ENCODE assay signal across 8 mouse cellular contexts in genomic region chr5:33819876-33820732, GRCm38 (mm10). TPM values are rescaled to one million over a fixed set of nuclear protein-coding genes. Genes with fewer than 3 reads are reported as not detected.
DNase-seq lines count a peak whose midpoint lies in the region; ATAC-seq and TF ChIP-seq lines count a peak whose summit lies in the region.

Nsd2 (plus strand) TSS chr5:33820725.

- TF ChIP-seq POLR2A in bone marrow, adult 2 months (IDR thresholded peaks at IDR 0.05; ENCODE audit: borderline replicate concordance, control insufficient read depth, low read depth, low read length) = peak; percentile 46; the same call in 1 of the 2 replicates

- no peaks in the 10 kb centered on the region for H3K36me3 ChIP-seq in embryonic facial prominence, embryonic 15.5 days
- peaks cover 9% of the 10 kb centered on the region; the same call in 1 of the 2 replicates for H3K36me3 ChIP-seq in kidney, embryonic 15.5 days

- peak within 1 kb of the TSS; percentile 94 for H3K9ac ChIP-seq in embryonic facial prominence, embryonic 15.5 days
- H3K9ac ChIP-seq in kidney, embryonic 15.5 days = peak within 1 kb of the TSS; percentile 98

- DNase-seq in 416B (ENCODE audit: low read depth) = peak; percentile 78
- peak; percentile 85 to 86 for DNase-seq in heart, adult 9 months (ENCODE audit: low spot score in 2 of 2)
- DNase-seq in liver = peak; percentile 87
- DNase-seq in spleen, postnatal 4 days (ENCODE audit: low spot score in 2 of 2) = peak; percentile 85 to 92

- H3K27ac ChIP-seq in bone marrow, adult 2 months (ENCODE audit: control insufficient read depth, insufficient read depth, low read depth, low read length, poor library complexity) = peak within 1 kb of the TSS; percentile 91
- peak within 1 kb of the TSS; percentile 94 for H3K27ac ChIP-seq in embryonic facial prominence, embryonic 15.5 days (replicated peaks)
- H3K27ac ChIP-seq in kidney, embryonic 15.5 days = peak within 1 kb of the TSS; percentile 98

- H3K4me1 ChIP-seq in bone marrow, adult 2 months (ENCODE audit: control insufficient read depth, insufficient read depth, low read length) = peaks cover 1% of the 10 kb centered on the region; the same call in 1 of the 2 replicates
- peaks cover 24% of the 10 kb centered on the region for H3K4me1 ChIP-seq in embryonic facial prominence, embryonic 15.5 days
- peaks cover 37% of the 10 kb centered on the region for H3K4me1 ChIP-seq in kidney, embryonic 15.5 days

- peak within 1 kb of the TSS; percentile 90 for H3K4me3 ChIP-seq in bone marrow, adult 2 months (replicated peaks; ENCODE audit: control insufficient read depth, low read depth, low read length)
- peak within 1 kb of the TSS; percentile 99 for H3K4me3 ChIP-seq in embryonic facial prominence, embryonic 15.5 days (replicated peaks)
- H3K4me3 ChIP-seq in kidney, embryonic 15.5 days (replicated peaks) = peak within 1 kb of the TSS; percentile 99

- no peaks in the 10 kb centered on the region for H3K27me3 ChIP-seq in embryonic facial prominence, embryonic 15.5 days
- no peaks in the 10 kb centered on the region for H3K27me3 ChIP-seq in kidney, embryonic 15.5 days

- H3K4me2 ChIP-seq in embryonic facial prominence, embryonic 15.5 days (replicated peaks) = peak within 1 kb of the TSS; percentile 81
- H3K4me2 ChIP-seq in kidney, embryonic 15.5 days = peak within 1 kb of the TSS; percentile 93

- 3% methylated on average over 135 of the region's 136 CpGs for WGBS in bone marrow, adult 2 months
- WGBS in embryonic facial prominence, embryonic 15.5 days = under 1% methylated on average over 111 of the region's 136 CpGs
- under 1% methylated on average over 94 of the region's 136 CpGs for WGBS in kidney, embryonic 15.5 days

- no peaks in the 10 kb centered on the region for H3K9me3 ChIP-seq in embryonic facial prominence, embryonic 15.5 days (replicated peaks)
- no peaks in the 10 kb centered on the region for H3K9me3 ChIP-seq in kidney, embryonic 15.5 days (replicated peaks)

- TF ChIP-seq CTCF in bone marrow, adult 2 months (IDR thresholded peaks at IDR 0.05; ENCODE audit: control insufficient read depth, insufficient read depth, low read length) = no peak

- ATAC-seq in embryonic facial prominence, embryonic 15.5 days (ENCODE audit: insufficient number of reproducible peaks, low FRiP score, low TSS enrichment, low read depth) = peak; percentile 91
- peak; percentile 87 for ATAC-seq in kidney, embryonic 15.5 days (replicated peaks; ENCODE audit: low FRiP score)
- 0 out of 2 replicates have a peak, but pooled peaks have one; percentile 24 for ATAC-seq in monocyte, adult 5-6 weeks (replicated peaks; ENCODE audit: insufficient number of reproducible peaks, low FRiP score, low TSS enrichment, poor library complexity, severe bottlenecking)

RNA-seq across cellular contexts. Expression of gene Nsd2, which starts in this region (rescaled TPM):
- 28.9 and 43.4 TPM in 2 replicates for polyA plus RNA-seq in bone marrow, adult 2 months (2011; ENCODE audit: insufficient read depth, insufficient read length, low replicate concordance, missing spikeins)
- polyA plus RNA-seq in embryonic facial prominence, embryonic 15.5 days (2015; fragmentation: Nextera tagmentation; extraction: Ambion mirVana) = 35.8 and 37.6 TPM in 2 replicates
- polyA plus RNA-seq in kidney, embryonic 15.5 days (2015; fragmentation: Nextera tagmentation; extraction: Ambion mirVana) = 45.2 and 45.4 TPM in 2 replicates
- total RNA-seq in monocyte, adult 5-6 weeks (2017) = 28.8 to 58.1 TPM (median 35.7 TPM) in 3 replicates

Comparison
In these comparisons a context has a peak if more than half of its experiments do, and no peak if none do; other contexts are left out.
1. Peak in every context shown above with its lines: DNase-seq, ATAC-seq, H3K4me3 ChIP-seq and H3K27ac ChIP-seq.
2. ATAC-seq: peak in every context shown above with its lines; median percentile 91 in embryonic facial prominence, embryonic 15.5 days; 87 in kidney, embryonic 15.5 days; 24 in monocyte, adult 5-6 weeks.